Mouse (Mus musculus): ENCODE results near the gene Dvl3. TPM values are rescaled to one million over a fixed set of nuclear protein-coding genes. Genes with fewer than 3 reads are reported as not detected.
"Not testable (repeated sequence)": the region's sequence is repeated elsewhere in the genome, so short reads cannot be mapped to it uniquely, and the experiment has no call there.

Dvl3 gene
- total RNA-seq (2021), result 10 to 100 TPM; 47.2 to 48.0 TPM
- long read RNA-seq, experiment 1, partial matches to known transcripts, result 0 of 10 reads
- long read RNA-seq, experiment 1, other reads (novel, unspliced or antisense), result 5 of 10 reads
- long read RNA-seq, experiment 2, partial matches to known transcripts, result 2 of 5 reads
- long read RNA-seq, experiment 2, other reads (novel, unspliced or antisense), result 1 of 5 reads

DNA sequence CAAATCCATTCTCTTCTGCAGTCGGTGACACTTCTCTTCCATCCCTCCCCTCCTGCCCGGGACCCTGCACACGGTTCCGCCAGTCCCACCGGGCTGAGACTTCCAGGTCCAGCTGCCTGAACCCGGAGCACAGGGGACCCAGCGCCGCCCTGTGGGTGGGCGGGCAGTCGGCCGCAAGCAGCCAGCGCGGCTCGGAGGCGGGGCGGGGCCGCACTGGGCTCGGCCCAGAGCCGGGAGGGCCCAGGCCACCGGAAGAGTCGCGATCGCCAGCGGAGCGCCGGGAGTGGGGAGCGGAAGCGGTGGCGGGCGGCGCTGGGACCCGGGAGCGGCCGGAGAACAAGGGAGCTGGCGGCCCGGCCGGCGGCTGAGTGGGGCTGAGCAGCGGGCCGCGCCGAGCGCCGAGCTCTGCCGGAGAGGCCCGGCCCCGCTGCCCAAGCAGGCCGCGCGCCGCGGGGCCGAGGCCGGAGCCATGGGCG lies at the start of gene Dvl3:
TSS of gene Dvl3 (plus strand) at position 257 of the 476 bp plus-strand sequence.
- DNase-seq, result peak; percentile 89 to 96

GRCm38 (mm10) chr16:20470981-20471380 lies 45.8 kb upstream of the Dvl3 start:
- no peak for DNase-seq

- DNase-seq, result no peak
Measured at GRCm38 (mm10) chr16:20471686-20472085, 45.1 kb upstream of the Dvl3 start.

GRCm38 (mm10) chr16:20473748-20474147 lies 43.0 kb upstream of the Dvl3 start:
- DNase-seq, result no peak

DNA sequence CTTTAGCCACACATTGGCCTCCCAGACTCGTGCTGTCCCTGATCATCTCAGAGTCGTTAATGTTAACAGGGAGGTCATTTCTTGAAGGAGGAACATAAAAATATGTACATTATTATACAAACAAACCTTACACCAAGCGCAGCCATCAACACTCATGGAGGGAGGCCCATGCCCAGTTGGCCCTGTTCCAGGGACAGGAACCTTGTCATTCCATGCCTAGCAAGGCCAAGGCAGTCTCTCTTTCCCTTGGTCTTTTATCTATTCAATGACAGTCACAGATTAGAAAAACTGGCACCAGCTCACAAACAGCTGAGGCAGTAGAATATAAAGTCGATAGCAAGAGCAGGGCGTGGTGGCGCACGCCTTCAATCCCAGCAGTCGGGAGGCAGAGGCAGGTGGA lies 42.6 kb upstream of the Dvl3 start:
- DNase-seq, result no peak

DNA sequence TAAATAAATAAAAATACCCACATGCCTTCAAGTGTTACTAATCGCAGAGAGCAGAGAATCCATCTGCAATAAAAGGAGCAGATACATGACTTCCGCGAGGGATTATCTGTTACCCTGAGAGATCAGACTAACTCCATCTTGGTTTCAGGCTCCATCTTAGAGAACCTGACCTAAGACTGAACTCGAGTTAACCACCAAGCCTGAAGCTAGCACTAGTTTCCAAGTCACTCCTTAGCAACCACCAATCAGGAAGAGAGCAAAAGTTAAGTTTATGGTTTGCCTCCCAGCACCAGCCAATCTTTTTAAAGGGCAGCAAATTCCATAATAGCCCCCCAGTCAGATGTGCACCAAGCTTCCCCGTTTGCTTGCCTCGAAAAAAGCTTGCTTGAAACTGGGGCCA lies 42.0 kb upstream of the Dvl3 start:
- no peak for DNase-seq

GRCm38 (mm10) chr16:20475335-20475734 lies 41.4 kb upstream of the Dvl3 start:
- DNase-seq, result no peak

- DNase-seq, result peak; percentile 58 to 60
Measured at GRCm38 (mm10) chr16:20476857-20477256, 39.9 kb upstream of the Dvl3 start.

GRCm38 (mm10) chr16:20477270-20477669 lies 39.5 kb upstream of the Dvl3 start:
- DNase-seq, result no peak

DNA sequence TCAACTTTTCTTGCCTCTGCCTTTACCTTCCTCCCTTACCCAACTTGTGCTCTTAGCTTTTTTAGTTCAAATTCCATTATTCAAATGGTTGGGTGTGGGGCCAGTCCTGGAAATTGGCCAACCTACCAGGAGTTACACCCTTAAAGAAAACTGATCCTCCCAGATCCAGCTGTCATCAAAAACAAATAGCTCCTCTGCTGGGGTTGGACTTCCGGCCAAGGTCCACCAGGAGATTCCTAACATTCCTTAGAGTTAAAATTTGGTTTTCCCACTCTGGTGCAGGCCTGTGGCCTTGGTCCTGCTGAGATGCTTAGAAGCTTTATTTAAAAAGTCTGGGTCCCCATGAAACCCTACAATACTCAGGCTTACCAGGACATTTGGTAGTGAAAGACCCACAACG lies 38.3 kb upstream of the Dvl3 start:
- DNase-seq, result no peak

DNA sequence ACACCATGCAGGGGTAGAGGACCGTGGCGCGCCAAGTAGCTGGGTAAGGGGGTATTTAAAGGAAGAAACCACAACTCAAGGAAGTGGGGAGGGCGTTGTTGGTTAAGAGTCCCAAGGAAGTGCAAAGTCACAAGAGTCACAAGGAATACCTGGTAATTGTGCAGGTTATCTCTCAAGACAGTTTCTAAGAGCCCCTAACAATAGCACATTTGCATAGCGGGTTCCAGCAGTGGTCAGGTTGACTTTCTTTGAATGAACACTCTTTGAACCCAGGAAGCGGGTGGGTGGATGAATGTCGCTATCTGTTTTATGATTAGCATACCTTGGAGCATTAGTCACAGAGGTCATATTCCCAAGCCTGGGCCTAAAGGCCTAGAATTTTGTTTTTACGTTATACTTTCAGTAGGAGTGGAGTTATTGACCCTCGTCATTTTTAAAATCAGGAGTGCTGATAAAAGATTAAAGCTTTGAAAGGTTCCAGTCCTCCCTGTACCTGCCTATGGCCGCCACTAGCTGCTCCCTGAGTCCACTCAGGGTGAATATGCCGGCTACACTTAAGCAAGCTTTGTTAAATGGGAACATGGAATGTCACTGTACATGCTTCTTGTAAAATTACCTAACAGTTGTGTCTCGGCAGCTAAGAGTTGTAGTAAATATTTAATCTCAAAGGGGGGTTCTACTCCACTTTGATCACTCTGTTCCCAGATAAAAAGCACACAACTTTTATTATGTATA lies 37.6 kb upstream of the Dvl3 start:
- not testable (repeated sequence) for DNase-seq

DNA sequence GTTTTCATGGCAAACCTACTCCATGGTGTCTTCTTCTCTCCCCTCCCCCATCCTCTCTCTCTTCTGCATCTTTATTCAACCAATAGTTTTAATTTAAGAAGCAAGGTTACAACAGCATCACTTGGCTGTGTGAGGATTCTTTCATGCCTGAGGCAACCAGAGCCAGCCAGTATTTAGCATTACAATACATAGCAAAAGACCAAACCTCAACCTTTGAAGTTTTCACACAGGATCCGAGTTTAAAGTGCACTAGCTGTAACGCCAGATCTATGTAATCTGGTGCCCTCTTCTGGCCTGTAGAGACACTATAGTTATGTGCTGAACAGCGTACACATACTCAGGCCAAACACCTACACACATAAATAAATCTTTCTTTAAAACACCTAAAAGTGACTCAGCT lies 36.7 kb upstream of the Dvl3 start:
- DNase-seq, result peak in 1 of 2 experiments; percentile 8

GRCm38 (mm10) chr16:20481746-20482145 lies 35.0 kb upstream of the Dvl3 start:
- DNase-seq, result no peak

GRCm38 (mm10) chr16:20483716-20484115 lies 33.1 kb upstream of the Dvl3 start:
- DNase-seq, result not testable (repeated sequence)

- DNase-seq, result no peak
Measured at GRCm38 (mm10) chr16:20485061-20485460, 31.7 kb upstream of the Dvl3 start.

- no peak for DNase-seq
Measured at GRCm38 (mm10) chr16:20486048-20486447, 30.7 kb upstream of the Dvl3 start.

DNA sequence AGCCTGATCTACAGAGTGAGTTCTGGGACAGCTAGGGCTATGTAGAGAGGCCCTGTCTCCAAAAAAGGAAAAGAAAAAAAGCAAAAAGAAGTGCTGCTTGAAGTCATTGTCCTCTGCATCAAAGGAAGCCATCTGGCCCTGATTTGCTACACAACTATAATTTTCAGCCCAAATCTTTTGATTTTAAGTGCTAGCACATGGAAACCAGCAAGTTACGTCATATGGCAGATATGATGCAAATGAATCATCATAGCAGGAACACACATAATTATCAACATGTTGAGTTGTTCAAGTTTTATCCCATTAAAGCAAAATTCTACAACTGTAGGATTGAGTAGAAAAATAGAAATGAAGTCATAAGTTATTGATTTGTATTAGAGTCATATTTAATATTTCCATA lies 28.6 kb upstream of the Dvl3 start:
- DNase-seq, result no peak

DNA sequence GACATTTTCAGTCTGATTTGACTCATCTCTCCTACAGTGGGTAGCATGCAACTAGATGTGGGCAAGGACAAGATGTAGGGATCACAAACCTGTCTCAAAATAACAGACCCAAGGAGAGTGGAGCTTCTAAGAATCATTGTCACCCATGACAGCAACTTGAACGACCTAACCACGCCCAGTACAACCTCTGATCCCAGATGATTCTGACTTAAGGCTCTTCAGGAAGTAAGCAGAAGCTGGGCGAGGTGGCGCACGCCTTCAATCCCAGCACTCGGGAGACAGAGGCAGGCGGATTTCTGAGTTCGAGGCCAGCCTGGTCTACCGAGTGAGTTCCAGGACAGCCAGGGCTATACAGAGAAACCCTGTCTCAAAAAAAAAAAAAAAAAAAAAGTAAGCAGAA lies 28.0 kb upstream of the Dvl3 start:
- DNase-seq, result not testable (repeated sequence)

GRCm38 (mm10) chr16:20489233-20489632 lies 27.5 kb upstream of the Dvl3 start:
- no peak for DNase-seq

DNA sequence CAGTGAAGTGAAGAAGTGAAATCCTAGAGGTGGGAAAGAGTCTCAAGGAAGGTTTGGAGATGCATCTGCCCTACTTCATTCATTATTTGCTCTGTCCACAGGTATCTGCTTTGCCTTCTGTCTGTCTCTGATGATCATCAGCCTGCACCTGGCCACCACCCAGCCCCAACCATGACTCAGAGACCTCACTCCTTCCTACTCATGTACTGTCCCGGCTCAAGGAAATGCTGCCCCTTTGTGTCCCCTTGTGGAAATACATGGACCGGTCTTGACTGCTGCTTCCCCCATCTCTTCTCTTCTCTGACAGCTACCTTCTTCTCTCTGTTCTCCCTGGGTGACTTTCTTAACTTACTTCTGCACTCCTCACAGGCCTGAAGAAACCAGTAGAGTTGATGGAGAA lies 26.2 kb upstream of the Dvl3 start:
- peak; percentile 16 to 33 for DNase-seq

GRCm38 (mm10) chr16:20491301-20491700 lies 25.5 kb upstream of the Dvl3 start:
- peak; percentile 37 to 61 for DNase-seq

DNA sequence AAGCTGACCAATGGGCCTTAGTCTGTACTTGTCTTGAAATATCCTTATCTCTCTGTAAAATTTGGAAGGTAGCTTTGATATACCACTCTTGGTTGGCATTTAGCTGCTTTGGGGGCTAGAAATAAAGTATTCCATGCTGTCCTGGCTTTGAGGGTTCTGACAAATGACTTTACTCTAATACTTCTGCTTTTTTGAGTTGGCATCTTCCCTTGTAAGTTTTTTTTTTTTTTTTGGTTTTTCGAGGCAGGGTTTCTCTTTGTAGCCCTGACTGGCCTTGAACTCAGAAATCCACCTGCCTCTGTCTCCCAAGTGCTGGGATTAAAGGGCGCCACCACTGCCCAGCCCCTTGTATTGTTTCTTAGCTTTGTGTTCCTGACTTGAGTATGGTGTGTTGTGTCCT lies 23.3 kb upstream of the Dvl3 start:
- no peak for DNase-seq

GRCm38 (mm10) chr16:20496671-20497600 lies 19.8 kb upstream of the Dvl3 start:
- peak; percentile 79 to 82 for DNase-seq
